Mouse (Mus musculus) small intestine, adult 10 weeks (tissue): ENCODE results near the gene Vmn2r24. TPM values are rescaled to one million over a fixed set of nuclear protein-coding genes. Genes with fewer than 3 reads are reported as not detected.

Source experiments
- polyA plus RNA-seq: library from polyadenylated mRNA; stranded (reverse); fragments of 350-450 nt; fragmentation: Illumina TruSeq; extraction: RNeasy Lipid Tissue Mini Kit (QIAGEN cat#74804); gene quantifications from one replicate; pipeline ENCODE4 v1.2.3, GENCODE M21; 2014; ENCODE audit warnings: low replicate concordance

Vmn2r24 gene
- polyA plus RNA-seq = not detected

GRCm38 (mm10) chr6:123778579-123778978 lies at the start of gene Vmn2r24:
Gene Vmn2r24, plus strand, starts transcription at chr6:123778879.

GRCm38 (mm10) chr6:123853363-123853762 lies 74.7 kb downstream of the Vmn2r24 start, which contains the start of gene Vmn2r25:
Gene Vmn2r25, minus strand, starts transcription at chr6:123853463.

Other genes with a start within 250 kb of the Vmn2r24 start
- not detected for gene Vmn2r21, start 245.5 kb upstream of the Vmn2r24 start, polyA plus RNA-seq
- not detected for gene Vmn2r22, start 128.2 kb upstream of the Vmn2r24 start, polyA plus RNA-seq
- not detected for gene Vmn2r23, start 76.2 kb upstream of the Vmn2r24 start, polyA plus RNA-seq
- not detected for gene Vmn2r25, start 74.6 kb downstream of the Vmn2r24 start, polyA plus RNA-seq
- not detected for gene Vmn2r26, start 245.7 kb downstream of the Vmn2r24 start, polyA plus RNA-seq